Mouse (Mus musculus) CD4-positive, CD25-positive, alpha-beta regulatory T cell, adult 4 months (primary cell): ENCODE measurements around the gene Spink4. TPM values are rescaled to one million over a fixed set of nuclear protein-coding genes. Genes with fewer than 3 reads are reported as not detected.

Experiments used
- ATAC-seq: one replicate; pipeline ENCODE4 v1.8.0; 2017
- polyA plus RNA-seq, 2 experiments: library from polyadenylated mRNA; unstranded; fragments of 100-300 nt; shearing (Covaris generic); gene quantifications; one replicate each; pipeline ENCODE4 v1.2.1; 2017

Spink4 gene
- polyA plus RNA-seq, 2 experiments from 2014 or later: not detected

DNA sequence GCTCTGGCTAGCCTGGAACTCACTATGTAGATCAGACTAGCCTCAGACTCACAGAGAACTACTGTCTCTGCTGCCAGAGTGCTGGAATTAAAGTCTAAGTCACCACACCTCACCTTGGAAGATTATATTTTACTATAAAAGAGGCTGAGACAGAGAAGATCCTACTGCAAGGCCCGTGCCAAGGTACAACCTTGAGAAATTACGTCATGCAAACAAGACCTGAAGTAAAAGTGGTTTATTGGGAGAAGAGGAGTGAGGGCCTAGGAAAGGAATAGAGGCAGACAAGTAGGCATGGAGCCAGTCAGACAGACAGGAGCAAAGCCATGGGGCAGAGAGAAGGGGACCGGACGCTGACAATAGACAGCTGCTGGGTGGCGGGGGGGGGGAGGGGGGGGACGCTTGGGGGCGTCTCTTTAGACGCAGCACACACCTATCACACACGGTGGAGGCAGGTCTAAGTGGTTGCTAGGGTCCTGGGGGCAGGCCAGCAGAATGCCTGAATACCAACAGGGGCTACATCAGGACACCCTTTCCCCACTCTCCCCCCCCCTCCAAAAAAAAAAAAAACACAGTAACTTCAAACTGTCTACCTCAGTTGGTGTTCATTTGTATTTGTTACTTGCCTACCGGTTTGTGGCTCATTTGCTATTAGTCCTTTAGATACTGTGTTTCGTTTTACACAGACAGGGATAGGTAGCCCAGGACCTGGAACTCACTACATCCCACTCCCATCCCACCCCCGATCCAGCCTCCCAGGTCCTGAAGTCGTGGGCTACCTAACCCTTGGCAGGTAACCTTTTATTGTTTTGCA is 50.1 kb downstream of the Spink4 start:
- no peak for ATAC-seq

DNA sequence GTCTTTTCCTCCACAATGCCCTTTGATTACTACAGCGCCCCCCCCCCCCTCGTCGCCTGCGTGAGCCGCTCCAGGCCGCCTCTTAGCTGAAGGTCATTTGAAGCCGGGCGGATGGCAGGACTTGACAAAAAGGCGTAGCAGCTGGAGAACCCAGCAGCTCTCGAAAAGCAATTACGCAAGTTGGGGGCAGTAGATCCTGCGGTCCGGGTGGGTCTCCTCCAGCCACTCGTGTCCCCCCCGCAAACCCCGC is 50.7 kb downstream of the Spink4 start:
- no peak for ATAC-seq

DNA sequence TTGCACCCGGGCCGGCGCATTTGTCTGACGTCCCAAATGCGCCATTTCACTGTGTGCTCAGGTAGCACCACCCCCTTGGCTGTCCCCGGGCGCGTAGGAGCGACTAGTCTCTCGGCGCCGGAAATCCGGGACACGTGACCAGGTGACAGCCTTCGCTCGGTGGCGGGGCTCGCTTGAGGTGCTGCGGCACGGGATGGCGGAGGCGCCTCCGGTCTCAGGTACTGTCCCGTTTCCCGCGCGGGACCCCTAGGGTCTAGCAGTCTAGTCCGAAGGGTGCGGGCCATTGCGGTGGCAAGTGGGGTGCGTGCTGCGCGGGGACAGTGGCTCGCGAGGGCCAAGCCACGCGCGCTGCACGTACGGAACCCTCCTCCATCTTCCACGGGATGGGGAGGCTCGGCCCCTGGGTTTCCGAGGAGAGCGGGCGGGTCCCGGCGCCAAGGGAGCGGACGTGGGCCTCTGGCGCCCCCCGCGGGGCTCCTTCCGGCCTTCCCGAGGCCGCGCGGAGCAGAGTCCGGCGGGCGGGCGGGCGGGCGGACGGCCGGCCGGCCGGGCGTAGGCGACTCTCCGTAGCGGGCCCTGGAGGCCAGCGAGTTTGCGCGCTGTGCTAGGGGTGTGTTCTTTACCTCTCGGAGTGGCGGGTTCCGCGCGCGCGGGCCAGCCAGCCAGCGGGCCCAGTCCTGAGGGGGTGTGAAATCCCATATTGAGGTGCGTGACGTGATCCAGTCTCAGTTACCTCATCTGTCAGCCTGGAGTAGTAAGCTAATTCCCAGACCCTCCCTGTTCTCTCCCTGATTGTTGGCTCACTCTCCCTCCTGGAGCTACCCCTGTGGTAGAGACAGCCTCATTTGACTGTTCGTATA is 51.2 kb downstream of the Spink4 start, which contains the start of gene Nfx1:
Gene Nfx1, plus strand, starts transcription at position 65 of the 860 bp plus-strand sequence.
- peak; percentile 97 for ATAC-seq

DNA sequence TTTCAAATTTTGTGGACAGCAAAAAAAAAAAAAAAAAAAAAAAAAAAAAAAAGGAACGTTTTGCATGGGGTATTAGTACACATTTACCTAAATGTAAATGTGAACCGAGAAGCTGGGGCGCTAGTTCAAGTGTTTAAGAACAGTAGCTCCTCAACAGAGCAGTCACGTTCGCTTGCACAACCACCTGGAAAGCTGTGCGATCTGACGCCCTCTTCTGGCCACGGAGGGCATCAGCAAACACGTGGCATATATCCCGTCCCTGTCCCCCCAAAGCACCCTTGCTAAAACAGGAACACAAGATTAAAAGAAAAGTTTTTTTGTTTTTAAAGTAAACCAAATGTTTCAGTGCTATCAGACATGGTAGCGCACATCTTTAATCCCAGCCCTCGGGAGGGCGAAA is 51.9 kb downstream of the Spink4 start:
- no peak for ATAC-seq

DNA sequence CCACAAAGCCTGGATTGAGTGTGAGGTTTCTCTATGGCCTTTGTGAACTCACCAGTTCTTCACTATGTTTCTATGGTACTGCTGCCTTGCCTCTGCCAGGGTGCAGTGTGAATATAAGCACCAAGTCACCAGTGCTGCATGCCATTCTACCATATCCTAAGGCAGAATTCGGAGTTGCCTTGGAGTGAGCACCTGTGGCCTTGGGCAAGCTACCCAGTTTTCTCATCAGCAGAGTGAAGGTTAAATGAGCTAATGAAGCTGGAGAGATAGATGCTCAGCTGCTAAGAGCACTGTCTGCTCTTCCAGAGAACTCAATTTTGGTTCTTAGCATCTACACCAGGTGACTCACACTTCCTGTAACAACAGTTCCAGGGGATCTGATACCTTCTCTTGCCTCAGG is 54.2 kb downstream of the Spink4 start:
- no peak for ATAC-seq

DNA sequence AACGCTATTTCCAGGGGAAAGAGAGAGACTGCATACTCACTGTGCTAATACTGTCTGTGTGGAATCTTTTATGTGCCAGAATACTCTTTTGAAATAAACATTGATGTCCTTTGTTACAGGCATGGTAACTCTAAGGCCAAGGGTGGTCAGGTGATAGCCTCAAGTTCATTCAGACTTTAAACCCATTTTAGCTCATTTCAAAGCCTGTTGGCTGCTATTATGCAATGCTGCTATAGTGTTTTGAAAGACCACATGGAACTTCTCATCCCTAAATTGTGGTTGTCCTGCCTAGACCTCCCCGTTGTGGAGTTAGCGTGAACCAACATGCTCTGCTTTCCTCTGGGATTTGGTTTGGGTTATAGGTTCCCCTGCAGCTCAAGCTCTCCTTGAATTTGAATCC is 55.8 kb downstream of the Spink4 start:
- ATAC-seq: no peak

DNA sequence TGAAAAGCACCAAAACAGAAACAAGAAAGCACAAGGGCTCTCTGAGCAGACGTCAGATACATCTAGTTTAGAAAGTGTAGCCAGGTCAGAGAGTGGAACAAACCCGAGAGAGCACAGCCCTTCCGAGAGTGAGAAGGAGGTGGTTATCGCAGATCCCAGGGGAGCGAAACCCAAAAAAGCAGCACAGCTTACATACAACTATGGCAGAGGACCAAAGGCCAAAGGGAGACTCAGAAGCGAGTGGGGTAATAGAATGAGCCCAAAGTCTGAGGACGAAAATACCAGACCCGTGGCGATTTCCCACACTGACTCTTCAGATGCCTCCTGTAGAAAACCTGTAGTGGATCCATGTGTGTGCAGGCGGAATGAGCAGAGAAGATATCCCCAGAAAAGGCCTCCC is 56.8 kb downstream of the Spink4 start:
- no peak for ATAC-seq

DNA sequence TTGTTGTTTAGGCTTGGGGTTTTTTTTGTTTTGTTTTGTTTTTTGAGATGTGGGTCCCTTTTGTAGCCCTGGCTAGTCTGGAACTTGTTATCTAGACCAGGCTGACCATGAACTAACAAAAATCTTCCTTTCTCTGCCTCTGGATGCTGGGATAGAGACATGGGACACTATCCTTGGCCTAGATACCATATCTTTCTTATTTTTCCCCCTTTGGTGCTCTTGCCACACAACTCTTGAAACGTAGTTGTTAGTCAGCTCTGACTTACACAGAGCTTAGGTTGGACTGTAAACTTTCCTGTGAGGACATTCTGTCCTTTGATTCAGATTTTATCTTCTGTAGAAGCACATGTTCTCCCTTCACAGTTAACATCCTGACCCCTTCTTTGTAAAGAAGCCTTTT is 59.6 kb downstream of the Spink4 start:
- ATAC-seq: no peak

Other genes starting within 250 kb of the Spink4 start
- 10 to 100 TPM; 30.5 to 44.1 TPM for gene Aptx, start 216.9 kb upstream of the Spink4 start, polyA plus RNA-seq
- 100 to 1,000 TPM; 399 to 683 TPM for gene Dnaja1, start 197.9 kb upstream of the Spink4 start, polyA plus RNA-seq
- 100 to 1,000 TPM; 122 to 123 TPM for gene Smu1, start 162.1 kb upstream of the Spink4 start, polyA plus RNA-seq
- gene B4galt1, start 66.0 kb upstream of the Spink4 start, polyA plus RNA-seq: 10 to 100 TPM; 52.5 to 61.3 TPM
- gene Bag1, start 28.2 kb downstream of the Spink4 start, polyA plus RNA-seq: 10 to 100 TPM; 10.0 to 15.8 TPM
- gene Chmp5, start 28.4 kb downstream of the Spink4 start, polyA plus RNA-seq: 100 to 1,000 TPM; 106 to 129 TPM
- gene Nfx1, start 50.9 kb downstream of the Spink4 start, polyA plus RNA-seq: 100 to 1,000 TPM; 123 to 176 TPM
- not detected for gene Aqp7, start 128.1 kb downstream of the Spink4 start, polyA plus RNA-seq
- 10 to 100 TPM in 1 of 2 experiments, 1 to 10 TPM in 1; 8.3 to 13.9 TPM for gene Aqp3, start 178.1 kb downstream of the Spink4 start, polyA plus RNA-seq
- 10 to 100 TPM; 14.6 to 29.2 TPM for gene Nol6, start 204.4 kb downstream of the Spink4 start, polyA plus RNA-seq
- gene Ube2r2, start 215.7 kb downstream of the Spink4 start, polyA plus RNA-seq: 10 to 100 TPM; 29.8 to 33.1 TPM